ENCODE assay signal across 14 mouse cellular contexts in the genomic region with DNA sequence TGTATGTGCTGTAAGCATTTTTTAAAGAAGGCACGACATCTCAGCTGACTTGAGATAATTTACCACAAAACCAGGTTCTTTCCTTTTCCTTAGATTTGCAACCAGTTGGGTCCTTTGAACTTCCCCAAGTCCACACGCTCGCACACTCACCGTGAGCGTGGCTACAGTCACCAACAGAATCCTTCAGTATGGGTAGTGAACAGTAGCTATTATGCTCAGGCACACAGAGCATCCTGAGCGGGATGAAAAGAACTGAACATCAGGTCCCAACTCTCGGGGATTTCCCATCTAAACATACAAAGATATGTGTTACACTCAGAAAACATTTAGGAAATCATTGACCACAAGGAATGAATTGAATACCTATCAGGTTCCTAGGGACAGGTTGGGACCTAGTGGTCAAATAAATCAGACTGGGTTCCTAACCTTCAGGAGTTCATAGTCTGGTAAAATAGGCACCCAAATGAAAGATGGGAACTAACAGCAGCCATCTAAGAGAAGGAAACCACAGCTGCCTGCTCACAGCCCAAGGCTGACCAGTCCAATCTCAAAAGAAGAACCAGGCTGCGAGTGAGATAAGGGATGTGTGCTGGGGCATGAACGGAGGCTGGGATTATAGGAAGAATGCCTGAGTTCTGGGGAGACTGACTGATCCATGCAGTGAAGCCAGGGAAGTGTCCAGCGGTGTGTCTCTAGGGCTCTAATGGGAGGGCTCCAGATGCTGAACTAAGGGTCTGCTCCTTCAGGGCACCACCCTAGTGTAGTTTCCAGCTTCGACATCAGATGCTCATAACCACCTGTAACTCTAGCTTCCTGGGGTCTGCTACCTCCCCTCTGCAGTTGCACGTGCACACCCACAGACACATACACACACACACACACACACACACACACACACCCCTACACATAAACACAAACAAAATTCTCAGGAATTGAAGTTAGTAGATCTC. TPM values are rescaled to one million over a fixed set of nuclear protein-coding genes. Genes with fewer than 3 reads are reported as not detected.
DNase-seq lines count a peak whose midpoint lies in the region; ATAC-seq and TF ChIP-seq lines count a peak whose summit lies in the region.
"Had no signal": no experiment of that assay in that cellular context is flagged by ENCODE, and none has a peak within 500 bp of the region (broad histone marks: within the 10 kb centered on the region; RNA-seq: fewer than 3 reads in every experiment).

No protein-coding gene starts in this region.

- WGBS in liver, embryonic 11.5 days, result 43% methylated on average over 12 of the region's 12 CpGs
- WGBS in stomach, postnatal 0 days, result 73% methylated on average over 12 of the region's 12 CpGs

- peak overlapping the region; percentile 25; the same call in 1 of the 2 replicates for H3K27ac ChIP-seq in liver, embryonic 11.5 days (ENCODE audit: low read depth, low read length)
- no peak overlapping the region for H3K27ac ChIP-seq in stomach, postnatal 0 days (replicated peaks)
- H3K27ac ChIP-seq: kidney, postnatal 0 days had no signal

- no peaks in the 10 kb centered on the region for H3K36me3 ChIP-seq in liver, embryonic 11.5 days (ENCODE audit: control insufficient read depth, insufficient read depth, low read length)
- no peaks in the 10 kb centered on the region for H3K36me3 ChIP-seq in stomach, postnatal 0 days (ENCODE audit: control insufficient read depth, insufficient read depth, low read length)

- DNase-seq in liver, embryonic 11.5 days (ENCODE audit: low spot score), result no peak
- DNase-seq in liver, result no peak
- peak; percentile 68 for DNase-seq in induced T-regulatory cell, adult 2 months (ENCODE audit: low read depth)
- DNase-seq in thymus, postnatal 4 days, result peak; percentile 52
- DNase-seq in frontal cortex, postnatal 25 days (ENCODE audit: low spot score in 2 of 2), result no peak
- DNase-seq in stomach, postnatal 0 days (ENCODE audit: low spot score), result no peak
- DNase-seq in adrenal gland, adult 2 months, result no peak
- DNase-seq: cerebellum, adult 8-10 months; heart, adult 11 months; left cerebral cortex, postnatal 4 days; lung, adult 2 months; right cerebral cortex, postnatal 14 days had no signal

- H3K27me3 ChIP-seq in liver, embryonic 11.5 days (replicated peaks; ENCODE audit: control insufficient read depth, insufficient read depth, low read length), result no peaks in the 10 kb centered on the region
- H3K27me3 ChIP-seq in stomach, postnatal 0 days (ENCODE audit: control insufficient read depth, insufficient read depth, low read length), result no peaks in the 10 kb centered on the region

- peaks cover 10% of the 10 kb centered on the region for H3K4me1 ChIP-seq in liver, embryonic 11.5 days (replicated peaks; ENCODE audit: control insufficient read depth, insufficient read depth, low read length)
- H3K4me1 ChIP-seq in stomach, postnatal 0 days (replicated peaks; ENCODE audit: control insufficient read depth, insufficient read depth), result no peaks in the 10 kb centered on the region

- no peak overlapping the region for H3K4me2 ChIP-seq in liver, embryonic 11.5 days
- H3K4me2 ChIP-seq in stomach, postnatal 0 days (replicated peaks; ENCODE audit: low read depth), result no peak overlapping the region

- ATAC-seq in liver, embryonic 11.5 days (replicated peaks; ENCODE audit: low FRiP score), result no peak
- ATAC-seq in megakaryocyte progenitor cell, adult 5-6 weeks (replicated peaks; ENCODE audit: poor library complexity), result peak; percentile 55
- no peak for ATAC-seq in stomach, postnatal 0 days (ENCODE audit: low FRiP score, low TSS enrichment)

- no peak for TF ChIP-seq EP300 in stomach, postnatal 0 days (optimal IDR thresholded peaks at IDR 0.05)

- H3K9ac ChIP-seq in liver, embryonic 11.5 days (ENCODE audit: low read depth, low read length), result no peak overlapping the region
- no peak overlapping the region for H3K9ac ChIP-seq in stomach, postnatal 0 days (ENCODE audit: low read length)

- no peak for TF ChIP-seq CTCF in stomach, postnatal 0 days (IDR thresholded peaks at IDR 0.05; ENCODE audit: low read depth)

- no peaks in the 10 kb centered on the region for H3K9me3 ChIP-seq in liver, embryonic 11.5 days (ENCODE audit: control insufficient read depth, low read length)
- H3K9me3 ChIP-seq in stomach, postnatal 0 days (ENCODE audit: control insufficient read depth, low read length), result no peaks in the 10 kb centered on the region

- H3K4me3 ChIP-seq in liver, embryonic 11.5 days (ENCODE audit: low read depth, low read length), result no peak overlapping the region
- no peak overlapping the region for H3K4me3 ChIP-seq in stomach, postnatal 0 days (ENCODE audit: low read depth, low read length)

RNA-seq across cellular contexts. Expression of a gene that starts 10.0 kb away (rescaled TPM):
- polyA plus RNA-seq in liver, embryonic 11.5 days (2014; fragmentation: Nextera tagmentation; extraction: Ambion mirVana), result 43.1 and 44.2 TPM in 2 replicates
- total RNA-seq in megakaryocyte progenitor cell, adult 5-6 weeks (2015), result 14.5 and 19.2 TPM in 2 replicates
- 6.4 and 11.8 TPM in 2 replicates for total RNA-seq in megakaryocyte progenitor cell, adult 5-6 weeks (2017)
- polyA plus RNA-seq in stomach, postnatal 0 days (2015; fragmentation: Nextera tagmentation; extraction: Ambion mirVana), result 59.3 and 62.3 TPM in 2 replicates
- 10 to 100 TPM; 46.9 to 53.0 TPM for total RNA-seq in adrenal gland, adult 2 months (2021)
- polyA plus RNA-seq in adrenal gland, adult 2 months (2012; rRNA removed), result 6.5 and 7.7 TPM in 2 replicates

RNA-seq across cellular contexts. Expression of a gene that starts 17.0 kb away (rescaled TPM):
- 8.8 and 9.1 TPM in 2 replicates for polyA plus RNA-seq in liver, embryonic 11.5 days (2014; fragmentation: Nextera tagmentation; extraction: Ambion mirVana)
- 14.7 and 18.4 TPM in 2 replicates for total RNA-seq in megakaryocyte progenitor cell, adult 5-6 weeks (2015)
- 19.2 and 21.5 TPM in 2 replicates for total RNA-seq in megakaryocyte progenitor cell, adult 5-6 weeks (2017)
- 4.3 and 4.7 TPM in 2 replicates for polyA plus RNA-seq in stomach, postnatal 0 days (2015; fragmentation: Nextera tagmentation; extraction: Ambion mirVana)
- total RNA-seq in adrenal gland, adult 2 months (2021), result 10 to 100 TPM; 34.1 to 43.0 TPM
- 7.4 and 8.6 TPM in 2 replicates for polyA plus RNA-seq in adrenal gland, adult 2 months (2012; rRNA removed)

Comparison
In these comparisons a context has a peak if more than half of its experiments do, and no peak if none do; other contexts are left out.
1. DNase-seq: peak in induced T-regulatory cell, adult 2 months (single experiment) and thymus, postnatal 4 days (single experiment); none in liver, embryonic 11.5 days (single experiment), liver (single experiment), frontal cortex, postnatal 25 days (0 of 2), stomach, postnatal 0 days (single experiment) and adrenal gland, adult 2 months (single experiment).